Mouse (Mus musculus) testis, adult 2 months (tissue): ENCODE results near the gene Lgi2. TPM values are rescaled to one million over a fixed set of nuclear protein-coding genes. Genes with fewer than 3 reads are reported as not detected.

Experiments
- H3K27ac ChIP-seq: fragments of 200-500 bp; 2 replicates; pipeline ENCODE4 v1.5.1; 2012; ENCODE audit warnings: low read depth, low read length; ENCODE audit not compliant: control insufficient read depth, insufficient read depth
- H3K27me3 ChIP-seq: fragments of 200-500 bp; 2 replicates; pipeline ENCODE4 v1.6.1; 2012; ENCODE audit warnings: mild to moderate bottlenecking, low read length, moderate library complexity; ENCODE audit not compliant: control insufficient read depth, insufficient read depth
- H3K36me3 ChIP-seq: fragments of 200-500 bp; 2 replicates; pipeline ENCODE4 v1.6.1; 2012; ENCODE audit warnings: mild to moderate bottlenecking, low read length; ENCODE audit not compliant: control insufficient read depth, insufficient read depth
- H3K4me1 ChIP-seq: fragments of 200-500 bp; 2 replicates; pipeline ENCODE4 v1.6.1; 2012; ENCODE audit warnings: low read length; ENCODE audit not compliant: control insufficient read depth, insufficient read depth
- H3K4me3 ChIP-seq: fragments of 200-500 bp; 2 replicates; pipeline ENCODE4 v1.5.1; 2012; ENCODE audit warnings: low read depth, mild to moderate bottlenecking, low read length, moderate library complexity, mixed read lengths; ENCODE audit not compliant: control insufficient read depth
- CTCF ChIP-seq: fragments of 200-500 bp; IDR thresholded peaks from 2 replicates; pipeline ENCODE4 v1.5.1; 2012; ENCODE audit warnings: low read depth, mild to moderate bottlenecking, inconsistent platforms, low read length, moderate library complexity; ENCODE audit not compliant: control insufficient read depth, insufficient read depth, insufficient replicate concordance
- POLR2A ChIP-seq: fragments of 200-500 bp; IDR thresholded peaks from 2 replicates; pipeline ENCODE4 v1.6.1; 2012; ENCODE audit warnings: low read depth, mild to moderate bottlenecking, inconsistent platforms, low read length, moderate library complexity; ENCODE audit not compliant: control insufficient read depth
- polyA plus RNA-seq: library from polyadenylated mRNA; depleted of rRNA; stranded (reverse); fragments of >200 nt; gene quantifications from 2 replicates; pipeline ENCODE4 v1.2.3, GENCODE M21; 2012; rRNA removed

Lgi2 gene
- polyA plus RNA-seq: 0.54 and 1.0 TPM in 2 replicates

- Histone ChIP-seq H3K27me3 (no peaks in the 10 kb centered on the region), H3K36me3 (no peaks in the 10 kb centered on the region), H3K4me1 (peaks cover 10% of the 10 kb centered on the region), H3K4me3 (peak within 1 kb of the TSS; percentile 45), H3K27ac (no peak within 1 kb of the TSS)
- TF ChIP-seq POLR2A: no peak
- no peak for TF ChIP-seq CTCF
Observed at GRCm38 (mm10) chr5:52565813-52566531, at the start of gene Lgi2. Gene Lgi2 (minus strand): TSS chr5:52566462.

- no peak for TF ChIP-seq CTCF
- TF ChIP-seq POLR2A: no peak
- no peak overlapping the region for H3K4me3 ChIP-seq
- H3K27ac ChIP-seq: peak overlapping the region; percentile 7; the same call in 1 of the 2 replicates
- H3K4me1 ChIP-seq: peaks cover 4% of the 10 kb centered on the region
- H3K36me3 ChIP-seq: no peaks in the 10 kb centered on the region
- no peaks in the 10 kb centered on the region for H3K27me3 ChIP-seq
Observed at GRCm38 (mm10) chr5:52615421-52615820, 49.2 kb upstream of the Lgi2 start.

DNA sequence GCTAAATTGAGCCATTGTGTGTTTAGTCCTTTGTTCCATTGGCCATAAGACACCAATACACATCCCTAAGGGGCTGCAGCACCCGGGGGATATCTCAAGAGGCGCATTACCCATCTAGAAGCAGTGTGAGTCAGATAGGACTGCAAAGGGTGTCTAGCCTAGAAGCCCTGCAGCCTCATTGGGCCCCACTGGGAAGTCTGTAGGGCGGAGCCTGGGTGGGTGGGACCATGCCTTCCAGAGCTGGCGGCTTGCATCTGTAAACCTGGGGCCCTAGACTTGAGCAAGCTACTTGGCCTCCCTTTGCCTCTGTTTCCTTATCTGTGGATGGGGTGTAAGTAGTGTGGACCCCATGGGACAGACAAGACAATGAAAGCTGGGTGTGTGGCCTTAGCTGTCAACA is 48.4 kb upstream of the Lgi2 start:
- H3K36me3 ChIP-seq: no peaks in the 10 kb centered on the region
- H3K4me1 ChIP-seq: peaks cover 4% of the 10 kb centered on the region

GRCm38 (mm10) chr5:52612776-52613175 is 46.5 kb upstream of the Lgi2 start:
- H3K27me3 ChIP-seq: no peaks in the 10 kb centered on the region
- no peak overlapping the region for H3K27ac ChIP-seq
- TF ChIP-seq CTCF (no peak), POLR2A (no peak)

More for the DNA sequence above, 48.4 kb upstream of the Lgi2 start:
- TF ChIP-seq CTCF (no peak), POLR2A (no peak)
- Histone ChIP-seq H3K27ac (no peak overlapping the region), H3K27me3 (no peaks in the 10 kb centered on the region), H3K4me3 (no peak overlapping the region)

DNA sequence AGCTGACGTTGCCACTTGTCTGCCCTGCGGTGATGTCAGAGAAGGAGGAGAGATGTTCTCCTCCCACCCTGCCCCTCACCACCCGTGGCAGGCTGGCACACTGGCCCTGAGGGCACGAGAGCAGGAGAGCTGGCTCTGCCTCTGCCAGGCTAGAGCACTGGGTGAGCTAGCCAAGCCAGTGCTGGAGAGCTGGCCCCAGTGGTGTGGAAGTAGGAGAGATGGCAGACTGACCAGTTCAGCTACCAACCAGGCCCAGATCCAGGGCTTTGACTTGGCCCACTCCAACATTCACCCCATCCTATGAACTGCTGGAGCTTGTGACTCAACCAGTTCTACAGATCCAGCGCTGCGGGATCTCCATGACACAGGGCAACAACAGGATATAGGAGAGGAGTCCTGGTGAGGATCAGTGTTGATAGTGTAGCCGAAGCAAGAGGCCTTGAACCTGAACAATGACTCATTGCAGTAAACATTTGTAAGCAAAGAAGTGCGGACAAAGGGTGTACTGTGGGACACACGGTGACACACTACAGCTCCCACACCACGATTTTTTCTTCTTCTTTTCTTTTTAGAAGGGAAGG is 45.1 kb upstream of the Lgi2 start:
- no peak overlapping the region for H3K4me3 ChIP-seq
- no peaks in the 10 kb centered on the region for H3K36me3 ChIP-seq
- no peaks in the 10 kb centered on the region for H3K4me1 ChIP-seq
- TF ChIP-seq POLR2A: no peak
- TF ChIP-seq CTCF: no peak
- H3K27me3 ChIP-seq: no peaks in the 10 kb centered on the region
- no peak overlapping the region for H3K27ac ChIP-seq

More at GRCm38 (mm10) chr5:52612776-52613175, 46.5 kb upstream of the Lgi2 start:
- Histone ChIP-seq H3K4me1 (no peaks in the 10 kb centered on the region), H3K36me3 (no peaks in the 10 kb centered on the region), H3K4me3 (peak overlapping the region; percentile 25)

DNA sequence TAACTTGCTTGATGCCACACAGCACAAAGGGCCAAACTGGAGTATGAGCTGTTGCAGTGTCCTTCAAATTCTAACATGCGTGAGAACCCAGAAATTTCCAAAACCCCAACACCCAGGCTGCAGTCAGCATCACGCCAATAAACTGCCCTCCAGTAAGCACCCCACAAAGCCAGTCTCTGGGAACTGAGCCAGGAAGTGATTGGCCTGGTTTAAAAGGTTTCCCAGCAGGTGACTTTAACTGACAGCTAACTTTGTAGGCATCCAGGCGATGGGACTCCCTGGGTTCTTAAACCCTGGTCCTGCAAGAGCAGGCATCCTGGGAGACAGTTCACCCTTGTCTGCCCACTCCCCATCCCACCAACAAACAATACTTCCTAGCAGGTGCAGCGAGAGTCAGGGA is 44.0 kb upstream of the Lgi2 start:
- Histone ChIP-seq H3K4me3 (no peak overlapping the region), H3K27me3 (no peaks in the 10 kb centered on the region), H3K27ac (no peak overlapping the region), H3K36me3 (no peaks in the 10 kb centered on the region), H3K4me1 (no peaks in the 10 kb centered on the region)
- TF ChIP-seq POLR2A: no peak
- no peak for TF ChIP-seq CTCF

DNA sequence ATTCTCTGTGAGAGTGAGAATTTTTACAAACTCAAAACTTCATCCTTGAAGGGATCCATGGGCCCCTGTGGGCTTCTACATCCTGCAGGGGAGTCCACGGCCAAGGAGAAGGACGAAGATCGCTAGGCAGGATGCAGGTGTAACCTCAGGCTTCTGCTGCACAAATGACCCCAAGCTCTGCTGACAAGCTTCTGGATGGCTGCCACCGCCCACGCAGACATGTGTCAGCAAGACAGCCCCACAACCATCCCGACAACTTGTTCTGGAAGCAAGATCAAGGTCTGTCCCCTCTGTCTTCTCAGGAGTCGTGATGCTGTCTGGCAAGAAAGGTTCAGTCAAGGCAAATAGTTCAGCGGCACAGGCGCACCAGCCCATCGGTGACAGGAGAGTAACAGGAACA is 43.4 kb upstream of the Lgi2 start:
- no peaks in the 10 kb centered on the region for H3K36me3 ChIP-seq
- H3K27me3 ChIP-seq: no peaks in the 10 kb centered on the region
- H3K27ac ChIP-seq: no peak overlapping the region
- no peaks in the 10 kb centered on the region for H3K4me1 ChIP-seq
- TF ChIP-seq CTCF (no peak), POLR2A (no peak)
- H3K4me3 ChIP-seq: no peak overlapping the region
